Mouse (Mus musculus) cortical plate, adult 2 months (tissue): ENCODE data around the gene Vdac1. TPM values are rescaled to one million over a fixed set of nuclear protein-coding genes. Genes with fewer than 3 reads are reported as not detected.

Experiments used
- H3K27ac ChIP-seq: fragments of 200-500 bp; 2 replicates; pipeline ENCODE4 v1.5.1; 2012; ENCODE audit warnings: low read length, control low read depth, inconsistent platforms; ENCODE audit not compliant: insufficient read depth
- H3K4me1 ChIP-seq: fragments of 200-500 bp; 2 replicates; pipeline ENCODE4 v1.6.1; 2011; ENCODE audit warnings: low read length; ENCODE audit not compliant: control insufficient read depth, insufficient read depth
- H3K4me3 ChIP-seq: fragments of 200-500 bp; 2 replicates; pipeline ENCODE4 v1.5.1; 2011; ENCODE audit warnings: mild to moderate bottlenecking, low read length, control low read depth; ENCODE audit not compliant: insufficient read depth
- CTCF ChIP-seq: fragments of 200-500 bp; IDR thresholded peaks from 2 replicates; pipeline ENCODE4 v1.5.1; 2011; ENCODE audit warnings: mild to moderate bottlenecking, control low read depth, low read length; ENCODE audit not compliant: insufficient read depth; ENCODE audit errors: extremely low read depth
- POLR2A ChIP-seq: fragments of 200-500 bp; IDR thresholded peaks from 2 replicates; pipeline ENCODE4 v1.6.1; 2011; ENCODE audit warnings: mild to moderate bottlenecking, low read length, control low read depth; ENCODE audit not compliant: insufficient read depth; ENCODE audit errors: extremely low read depth
- polyA plus RNA-seq: library from polyadenylated mRNA; depleted of rRNA; stranded (reverse); fragments of >200 nt; gene quantifications from 2 replicates; pipeline ENCODE4 v1.2.3, GENCODE M21; 2012

Vdac1 gene
- polyA plus RNA-seq, 1 experiment = 362 TPM

GRCm38 (mm10) chr11:52332421-52333118, 28.1 kb upstream of the Vdac1 start:
- TF ChIP-seq CTCF (no peak), POLR2A (no peak)
- no peaks in the 10 kb centered on the region for H3K4me1 ChIP-seq
- H3K27ac ChIP-seq = no peak overlapping the region
- no peak overlapping the region for H3K4me3 ChIP-seq

GRCm38 (mm10) chr11:52333616-52334015, 27.0 kb upstream of the Vdac1 start:
- peaks cover under 1% of the 10 kb centered on the region; the same call in 1 of the 2 replicates for H3K4me1 ChIP-seq
- TF ChIP-seq CTCF (no peak), POLR2A (no peak)
- H3K27ac ChIP-seq = no peak overlapping the region
- no peak overlapping the region for H3K4me3 ChIP-seq

- H3K4me3 ChIP-seq = no peak overlapping the region
- no peak for TF ChIP-seq POLR2A
- no peak for TF ChIP-seq CTCF
- no peak overlapping the region for H3K27ac ChIP-seq
- peaks cover 2% of the 10 kb centered on the region; the same call in 1 of the 2 replicates for H3K4me1 ChIP-seq
These were observed 25.4 kb upstream of the Vdac1 start for GRCm38 (mm10) chr11:52335263-52335662.

DNA sequence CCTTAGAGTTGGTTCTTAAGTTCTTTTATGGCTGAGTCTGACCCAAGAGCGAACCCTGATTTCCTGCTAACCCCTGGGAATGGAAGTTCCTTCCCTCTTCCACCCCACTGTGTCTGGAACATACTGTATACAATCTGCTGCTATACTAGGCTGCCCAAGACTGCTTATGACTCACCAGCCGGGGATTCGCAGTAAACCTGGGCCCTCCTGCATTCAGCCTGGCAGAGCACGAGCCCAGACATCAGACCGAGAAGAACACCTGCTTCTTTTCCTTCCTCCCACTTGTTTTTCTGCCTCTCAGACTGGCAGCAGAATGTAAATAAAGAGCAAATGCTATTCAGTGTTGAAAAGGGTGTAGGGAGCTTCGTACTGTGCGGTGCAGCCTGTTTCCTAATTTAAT, 24.7 kb upstream of the Vdac1 start:
- TF ChIP-seq POLR2A = no peak
- no peak for TF ChIP-seq CTCF
- Histone ChIP-seq H3K4me1 (peaks cover 2% of the 10 kb centered on the region; the same call in 1 of the 2 replicates), H3K27ac (no peak overlapping the region), H3K4me3 (no peak overlapping the region)

- Histone ChIP-seq H3K4me1 (peaks cover 2% of the 10 kb centered on the region; the same call in 1 of the 2 replicates), H3K27ac (no peak overlapping the region), H3K4me3 (no peak overlapping the region)
- TF ChIP-seq CTCF = no peak
- TF ChIP-seq POLR2A = no peak
These were observed 22.9 kb upstream of the Vdac1 start for GRCm38 (mm10) chr11:52337651-52338295.

DNA sequence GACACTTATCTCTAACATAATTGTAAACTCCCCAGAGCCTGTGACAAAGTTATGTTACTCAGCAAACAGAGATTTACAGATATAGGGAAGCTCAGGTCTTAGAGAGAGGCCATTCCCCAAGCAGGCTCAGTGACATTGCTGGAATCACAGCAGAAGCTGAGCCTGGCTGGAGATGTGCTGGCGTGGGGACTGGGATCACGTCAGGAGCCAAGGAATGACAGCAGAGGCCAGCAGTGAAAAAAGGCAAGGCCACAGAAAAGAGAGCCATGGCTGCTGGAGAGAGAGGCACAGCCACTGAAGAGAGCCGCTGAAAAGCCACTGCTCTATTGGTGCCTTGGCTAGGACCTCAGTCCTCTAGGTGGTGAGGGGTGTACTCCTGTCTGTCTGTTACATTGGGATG, 22.3 kb upstream of the Vdac1 start:
- H3K4me1 ChIP-seq = peaks cover 2% of the 10 kb centered on the region; the same call in 1 of the 2 replicates
- H3K4me3 ChIP-seq = no peak overlapping the region
- no peak for TF ChIP-seq POLR2A
- no peak for TF ChIP-seq CTCF
- no peak overlapping the region for H3K27ac ChIP-seq

DNA sequence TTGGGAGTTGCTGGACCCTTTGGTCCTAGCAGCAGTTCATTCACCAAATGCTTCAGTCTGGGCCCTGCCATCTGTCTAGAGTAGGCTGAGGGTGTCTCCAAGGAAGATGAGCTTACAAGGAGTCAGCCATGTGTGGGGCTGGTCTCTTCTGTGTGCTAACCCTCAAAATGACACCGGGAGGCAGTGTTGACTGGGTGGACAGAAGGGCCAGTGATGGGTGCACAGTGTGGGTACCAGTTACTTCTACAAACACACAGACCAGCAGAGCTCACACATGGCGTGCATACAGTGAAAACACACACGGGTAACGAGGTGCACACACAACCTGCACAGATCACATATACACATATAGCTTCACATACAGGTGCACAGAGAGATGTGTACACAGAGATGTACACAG, 21.6 kb upstream of the Vdac1 start:
- Histone ChIP-seq H3K4me3 (no peak overlapping the region), H3K27ac (no peak overlapping the region), H3K4me1 (peaks cover 2% of the 10 kb centered on the region; the same call in 1 of the 2 replicates)
- TF ChIP-seq POLR2A = no peak
- no peak for TF ChIP-seq CTCF

- TF ChIP-seq CTCF (no peak), POLR2A (no peak)
These were observed 21.1 kb upstream of the Vdac1 start for GRCm38 (mm10) chr11:52339512-52339911.

GRCm38 (mm10) chr11:52340123-52340864, 20.4 kb upstream of the Vdac1 start:
- no peak for TF ChIP-seq CTCF
- TF ChIP-seq POLR2A = no peak
- H3K4me1 ChIP-seq = peaks cover 2% of the 10 kb centered on the region; the same call in 1 of the 2 replicates
- H3K27ac ChIP-seq = no peak overlapping the region
- H3K4me3 ChIP-seq = no peak overlapping the region

More at GRCm38 (mm10) chr11:52339512-52339911, 21.1 kb upstream of the Vdac1 start:
- H3K4me1 ChIP-seq = peaks cover 2% of the 10 kb centered on the region; the same call in 1 of the 2 replicates
- H3K4me3 ChIP-seq = no peak overlapping the region
- no peak overlapping the region for H3K27ac ChIP-seq

GRCm38 (mm10) chr11:52341001-52341400, 19.7 kb upstream of the Vdac1 start:
- Histone ChIP-seq H3K4me1 (peaks cover 2% of the 10 kb centered on the region; the same call in 1 of the 2 replicates), H3K4me3 (no peak overlapping the region), H3K27ac (no peak overlapping the region)
- TF ChIP-seq POLR2A (no peak), CTCF (no peak)

GRCm38 (mm10) chr11:52341476-52341875, 19.2 kb upstream of the Vdac1 start:
- Histone ChIP-seq H3K4me3 (no peak overlapping the region), H3K27ac (no peak overlapping the region), H3K4me1 (peaks cover 2% of the 10 kb centered on the region; the same call in 1 of the 2 replicates)
- TF ChIP-seq POLR2A (no peak), CTCF (no peak)
